Mouse (Mus musculus): ENCODE results near the gene Mapkapk3.

- TF ChIP-seq POLR2A (IDR thresholded peaks at IDR 0.05; ENCODE audit: low read depth, low read length) (no peak), CTCF (IDR thresholded peaks at IDR 0.05; ENCODE audit: extremely low read depth, insufficient read depth, insufficient read length, insufficient replicate concordance) (no peak)
Measured at GRCm38 (mm10) chr9:107297658-107298057, 8.0 kb upstream of the Mapkapk3 start.

All from spleen, adult 2 months (tissue).